Mouse (Mus musculus) layer of hippocampus, adult 11-12 months (tissue): ENCODE data around the gene Pgs1.

ENCODE experiments used
- DNase-seq: peaks from one replicate; pipeline ENCODE4 v3.0.0; 2022; ENCODE audit warnings: low spot score

Pgs1 gene

GRCm38 (mm10) chr11:118003176-118003575, 17.1 kb downstream of the Pgs1 start:
- no peak for DNase-seq

GRCm38 (mm10) chr11:118003718-118004117, 17.6 kb downstream of the Pgs1 start:
- DNase-seq: no peak

DNA sequence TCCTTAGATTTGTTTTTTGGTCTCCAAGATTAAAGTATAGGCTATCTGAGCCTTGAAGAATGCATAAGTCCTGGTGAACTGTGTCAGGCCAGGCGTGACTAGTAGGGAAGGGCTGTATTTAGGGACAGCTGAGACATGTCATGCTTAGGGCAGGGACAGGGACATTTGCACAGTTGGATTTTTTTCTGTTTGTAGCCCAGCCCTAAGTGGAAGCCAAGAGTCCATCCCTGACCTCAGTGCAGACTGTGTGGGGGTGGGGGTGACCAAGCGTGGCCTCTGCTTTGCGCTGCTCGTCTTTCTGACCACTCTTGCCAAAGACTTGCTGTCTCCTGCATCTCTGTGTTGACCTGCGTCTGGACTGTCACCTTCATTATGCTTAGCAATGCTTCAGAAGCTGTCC, 18.1 kb downstream of the Pgs1 start:
- DNase-seq: no peak

GRCm38 (mm10) chr11:118007460-118008143, 21.5 kb downstream of the Pgs1 start:
- no peak for DNase-seq

GRCm38 (mm10) chr11:118008144-118008805, 22.2 kb downstream of the Pgs1 start:
- no peak for DNase-seq

- DNase-seq: peak; percentile 32
Observed at GRCm38 (mm10) chr11:118008843-118009242, 22.8 kb downstream of the Pgs1 start.

- DNase-seq: no peak
Observed at GRCm38 (mm10) chr11:118009865-118010571, 23.9 kb downstream of the Pgs1 start.

GRCm38 (mm10) chr11:118012595-118012994, 26.5 kb downstream of the Pgs1 start:
- no peak for DNase-seq

- DNase-seq: no peak
Observed at GRCm38 (mm10) chr11:118013339-118013738, 27.2 kb downstream of the Pgs1 start.

DNA sequence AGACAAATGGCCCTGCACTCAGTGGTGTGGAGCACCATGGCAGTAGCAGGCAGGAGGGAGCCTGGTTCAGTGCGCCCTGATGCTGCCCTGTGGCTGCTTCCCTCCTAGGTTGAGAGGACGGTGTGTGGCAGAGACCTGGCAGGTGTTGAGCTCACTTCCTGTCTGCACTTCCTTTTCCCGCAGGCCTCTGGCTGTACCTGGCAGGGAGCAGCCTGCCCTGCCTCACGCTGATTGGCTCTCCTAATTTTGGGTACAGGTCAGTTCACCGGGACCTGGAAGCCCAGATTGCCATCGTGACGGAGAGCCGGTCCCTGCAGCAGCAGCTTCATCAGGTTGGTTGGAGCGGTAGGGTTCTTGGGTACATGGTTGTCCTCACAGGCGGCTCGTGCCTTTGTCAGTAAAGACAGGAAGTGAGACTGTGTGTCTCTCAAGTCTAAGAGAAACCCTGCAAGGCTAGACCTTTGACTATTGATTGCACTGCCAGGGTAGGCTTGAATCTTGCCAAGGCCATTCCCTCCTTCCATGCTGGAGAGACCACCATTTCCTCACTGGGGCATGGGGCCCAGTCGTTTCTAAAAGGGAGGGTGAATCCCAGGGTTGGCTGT, 28.4 kb downstream of the Pgs1 start:
- DNase-seq: no peak

DNA sequence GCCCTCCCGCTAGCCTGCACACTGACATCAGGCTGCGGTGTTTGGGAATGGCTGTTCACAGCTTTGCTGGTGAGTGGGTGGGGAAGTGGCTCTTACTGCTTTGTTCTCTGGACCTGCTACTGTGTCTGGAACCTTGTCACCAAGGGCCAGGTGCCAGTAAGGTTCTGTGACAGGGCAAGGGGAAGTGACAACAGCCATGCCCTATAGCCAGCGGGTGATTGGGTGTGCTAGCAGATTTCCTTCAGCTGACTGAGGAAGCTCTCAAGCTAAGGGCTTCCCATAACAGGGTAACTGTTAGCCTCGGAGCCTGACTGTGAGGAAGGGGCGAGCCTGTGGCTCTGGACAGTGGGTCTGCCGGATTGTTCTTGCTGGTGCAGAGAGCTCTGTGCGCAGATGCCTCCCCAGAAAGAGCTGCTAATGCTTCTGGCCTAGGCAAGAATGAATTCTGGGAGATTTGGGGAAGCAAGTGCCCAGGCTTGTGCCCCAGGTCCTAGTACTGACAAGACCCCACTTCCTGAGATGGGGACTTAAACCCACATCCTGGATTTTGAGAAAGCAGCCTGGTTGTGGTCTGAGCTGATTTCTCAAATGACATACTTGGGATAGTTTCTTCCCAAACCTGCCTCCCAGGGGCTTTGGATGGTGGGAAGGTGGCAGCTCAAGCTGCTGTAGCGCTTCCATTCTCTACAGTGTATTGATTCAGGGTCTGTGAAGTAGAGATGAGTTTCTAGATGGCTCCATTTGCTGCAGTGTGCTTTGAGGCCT, 29.5 kb downstream of the Pgs1 start:
- no peak for DNase-seq

GRCm38 (mm10) chr11:118018328-118018727, 32.2 kb downstream of the Pgs1 start:
- DNase-seq: no peak

GRCm38 (mm10) chr11:118021806-118022205, 35.7 kb downstream of the Pgs1 start:
- DNase-seq: peak; percentile 83

GRCm38 (mm10) chr11:118023475-118023874, 37.4 kb downstream of the Pgs1 start:
- DNase-seq: no peak

DNA sequence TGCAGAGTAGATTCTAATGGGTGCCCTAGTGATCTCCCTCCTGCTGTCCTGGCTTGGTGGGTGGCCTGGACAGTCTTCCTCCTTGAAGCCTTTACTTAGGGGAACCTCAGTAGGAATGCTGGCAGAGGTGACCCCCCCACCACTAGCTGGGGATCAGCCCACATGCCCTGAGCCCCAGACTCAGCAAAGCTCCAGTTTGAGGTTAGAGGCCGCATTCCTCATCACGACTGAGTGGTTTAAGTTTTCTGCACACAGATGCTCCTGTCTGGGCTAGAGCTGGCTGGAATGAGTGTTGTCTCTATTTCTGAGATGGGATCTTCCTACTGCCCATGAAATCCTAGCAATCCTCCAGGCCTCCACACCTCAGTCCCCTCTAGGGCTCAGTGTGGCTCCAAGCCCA, 38.0 kb downstream of the Pgs1 start:
- no peak for DNase-seq

DNA sequence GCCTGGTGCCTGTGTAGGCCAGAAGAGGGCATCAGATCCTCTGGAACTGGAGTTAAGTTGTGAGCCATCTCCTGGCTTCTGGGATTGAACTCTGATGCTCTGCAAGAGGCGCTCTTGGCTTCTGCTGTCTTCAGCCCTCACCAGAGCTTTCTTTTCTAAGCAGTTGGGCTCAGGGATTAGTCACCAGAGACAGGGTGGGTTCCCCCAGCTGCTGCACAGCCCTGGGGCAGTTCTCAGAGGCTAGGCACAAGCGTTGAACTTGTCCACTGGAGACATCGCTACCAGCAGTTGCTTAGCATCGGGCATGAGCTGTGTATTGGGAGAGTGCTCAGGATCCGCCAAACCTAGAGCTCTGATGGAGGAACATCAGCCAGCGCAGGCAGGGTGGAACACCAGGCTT, 43.1 kb downstream of the Pgs1 start:
- no peak for DNase-seq

DNA sequence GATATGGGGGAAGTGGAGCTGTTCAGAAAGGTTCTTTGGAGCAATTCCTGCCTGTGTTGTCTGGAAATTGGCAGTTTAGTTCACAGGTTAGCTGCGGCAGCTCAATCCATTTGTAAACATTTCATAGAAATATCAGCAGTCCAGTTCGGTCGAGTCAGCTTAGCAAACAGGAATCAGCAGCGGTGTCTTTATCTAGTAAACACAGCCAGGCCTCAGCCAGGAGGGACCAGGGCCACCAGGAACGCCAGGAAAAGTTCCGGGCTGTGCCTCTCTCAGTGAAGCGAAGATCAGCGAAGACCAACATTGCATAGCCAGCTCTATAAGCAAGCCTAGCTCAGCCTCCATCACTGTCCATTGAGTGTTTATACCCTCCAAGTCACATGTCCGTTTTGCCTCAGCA, 45.0 kb downstream of the Pgs1 start:
- DNase-seq: no peak

DNA sequence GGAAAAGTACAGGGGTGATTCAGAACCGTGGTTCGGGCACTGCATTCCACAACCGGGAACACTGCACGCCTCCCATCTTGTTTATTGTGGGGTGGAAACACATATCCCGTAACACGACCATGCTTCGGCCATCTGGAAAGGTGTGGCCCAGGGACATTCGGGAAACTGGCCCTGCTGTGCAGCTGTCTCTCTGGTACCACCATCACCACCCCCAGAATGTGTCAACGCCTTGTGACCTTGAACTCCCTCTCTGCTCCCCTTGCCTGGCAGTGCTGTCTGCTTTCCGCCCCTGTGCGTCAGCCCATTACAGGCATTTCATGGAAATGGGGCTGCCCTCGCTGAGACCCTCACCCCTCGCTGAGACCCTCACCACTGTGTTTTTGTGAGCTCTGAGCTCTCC, 48.3 kb downstream of the Pgs1 start:
- no peak for DNase-seq

DNA sequence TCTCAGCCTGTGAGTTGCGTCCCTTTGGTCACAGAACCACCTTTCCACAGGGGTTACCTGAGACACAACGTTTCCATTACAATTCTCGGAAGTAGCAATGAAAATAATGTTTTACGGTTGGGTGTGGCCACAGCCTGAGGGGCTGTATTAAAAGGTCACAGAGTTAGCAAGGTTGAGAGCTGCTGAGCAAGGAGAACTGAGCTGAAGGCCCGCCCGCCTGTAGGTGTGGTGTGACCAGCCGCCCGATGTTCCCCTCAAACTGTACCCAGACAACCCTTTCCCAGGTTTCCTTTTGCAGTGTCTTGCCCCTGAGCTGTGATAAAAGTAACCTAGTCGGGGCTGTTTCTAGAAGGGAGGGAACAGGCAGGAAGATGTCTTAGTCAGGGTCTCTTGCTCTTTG, 49.0 kb downstream of the Pgs1 start:
- DNase-seq: no peak

DNA sequence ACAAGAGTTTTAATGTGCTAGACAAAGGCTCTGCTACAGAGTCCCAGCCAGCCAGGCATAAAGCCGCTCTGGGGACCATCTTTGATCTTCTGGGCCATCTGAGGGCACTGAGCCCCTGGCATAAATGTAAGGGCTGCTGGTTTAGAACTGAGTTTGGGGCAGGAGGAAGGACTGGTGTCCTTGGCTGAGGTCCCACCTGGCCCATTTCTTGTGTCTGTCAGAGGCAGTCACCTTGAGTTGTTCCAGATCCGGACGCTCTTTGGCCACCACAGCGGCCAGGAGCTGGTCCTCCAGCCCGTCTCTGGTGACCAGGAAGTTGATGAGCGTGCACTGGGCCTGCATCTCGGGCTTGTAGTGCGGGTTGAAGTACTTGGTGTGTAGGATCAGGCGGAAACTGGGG, 56.7 kb downstream of the Pgs1 start:
- DNase-seq: no peak

DNA sequence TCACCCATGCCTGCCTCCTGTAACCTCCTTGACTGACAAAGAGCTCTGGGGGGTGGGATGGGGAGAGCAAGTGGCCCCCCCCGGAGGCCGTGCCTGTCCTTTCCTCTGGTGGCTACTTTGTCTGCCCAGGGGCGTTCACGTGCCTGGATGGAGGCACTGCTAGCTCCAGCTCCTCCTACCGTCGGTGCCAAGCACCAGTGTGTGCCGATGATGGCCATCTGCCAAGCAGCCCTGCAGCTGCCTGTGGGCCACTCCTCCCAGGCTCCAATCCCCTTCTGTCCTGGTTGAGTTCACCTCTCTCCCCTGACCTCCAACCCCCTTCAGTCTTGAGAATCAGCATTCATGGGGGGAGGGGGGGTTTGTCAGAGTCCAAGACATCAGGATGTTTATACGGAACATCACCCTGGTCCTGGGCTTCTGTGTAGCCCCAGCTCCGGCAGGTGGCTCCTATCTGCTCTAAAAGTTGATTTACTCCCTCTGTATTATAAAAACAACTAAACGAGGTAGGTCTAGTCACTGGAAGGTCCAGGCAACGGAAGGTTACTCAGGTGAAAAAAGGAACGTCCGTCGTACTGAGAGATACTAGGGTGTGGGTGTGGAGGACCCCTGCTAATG, 57.3 kb downstream of the Pgs1 start:
- DNase-seq: peak; percentile 73

GRCm38 (mm10) chr11:118049641-118050040, 63.5 kb downstream of the Pgs1 start:
- DNase-seq: no peak
